Mouse (Mus musculus) heart, postnatal 0 days (tissue): ENCODE data around the gene Zbtb12. TPM values are rescaled to one million over a fixed set of nuclear protein-coding genes. Genes with fewer than 3 reads are reported as not detected.

Experiments used
- ATAC-seq: fragments of 200-750 bp; cut with Nextera tagmentation; 2 replicates; pipeline ENCODE4 v1.8.0; 2017; ENCODE audit warnings: low read depth, moderate number of reproducible peaks, moderate library complexity; ENCODE audit not compliant: insufficient read depth
- DNase-seq: peaks from one replicate; pipeline ENCODE4 v3.0.0-alpha.2; 2016; ENCODE audit warnings: low spot score
- H3K27ac ChIP-seq: fragments of 300-500 bp; sonication (generic); 2 replicates; pipeline ENCODE4 v1.5.1; 2014; ENCODE audit warnings: low read depth, mild to moderate bottlenecking
- H3K27me3 ChIP-seq: fragments of 300-500 bp; sonication (generic); 2 replicates; pipeline ENCODE4 v1.6.1; 2014; ENCODE audit warnings: low read length, mixed read lengths; ENCODE audit not compliant: control insufficient read depth, insufficient read depth
- H3K36me3 ChIP-seq: fragments of 300-500 bp; sonication (generic); replicated peaks from 2 replicates; pipeline ENCODE4 v1.6.1; 2014; ENCODE audit warnings: low read length, mixed read lengths; ENCODE audit not compliant: control insufficient read depth, insufficient read depth
- H3K4me1 ChIP-seq: fragments of 300-500 bp; sonication (generic); 2 replicates; pipeline ENCODE4 v1.6.1; 2014; ENCODE audit warnings: antibody characterized with exemption; ENCODE audit not compliant: control insufficient read depth, insufficient read depth
- H3K4me2 ChIP-seq: fragments of 300-500 bp; sonication (generic); 2 replicates; pipeline ENCODE4 v1.6.1; 2014; ENCODE audit warnings: low read depth, mild to moderate bottlenecking, low read length, moderate library complexity
- H3K4me3 ChIP-seq: fragments of 300-500 bp; sonication (generic); 2 replicates; pipeline ENCODE4 v1.5.1; 2014; ENCODE audit warnings: low read depth, low read length
- H3K9ac ChIP-seq: fragments of 300-500 bp; sonication (generic); replicated peaks from 2 replicates; pipeline ENCODE4 v1.6.1; 2014; ENCODE audit warnings: low read depth, low read length, mixed read lengths
- H3K9me3 ChIP-seq: fragments of 300-500 bp; sonication (generic); replicated peaks from 2 replicates; pipeline ENCODE4 v1.6.1; 2016; ENCODE audit warnings: low read length; ENCODE audit not compliant: control insufficient read depth
- CTCF ChIP-seq: IDR thresholded peaks from 2 replicates; pipeline ENCODE4 v1.5.1; 2016; ENCODE audit warnings: antibody characterized with exemption, control low read depth, low read depth
- EP300 ChIP-seq: IDR thresholded peaks from 2 replicates; pipeline ENCODE4 v1.6.1; 2016; ENCODE audit warnings: antibody characterized with exemption, low read depth
- WGBS: fragments of 180-500 bp; shearing (Covaris S2); extraction: QIAGEN DNeasy Blood & Tissue Kit; methylation state at CpG from one replicate; pipeline ENCODE4 v1.1.7; 2014; 5-methylcytosine and 5-hydroxymethylcytosine counted together
- polyA plus RNA-seq: library from polyadenylated mRNA; unstranded; fragments of >200 nt; fragmentation: Nextera tagmentation; extraction: Ambion mirVana; gene quantifications from 2 replicates; pipeline ENCODE4 v1.2.1, GENCODE M21; 2015
- total RNA-seq: library from RNA; depleted of rRNA; stranded (reverse); fragments of >200 nt; gene quantifications from 2 replicates; pipeline ENCODE4 v1.2.3, GENCODE M21; 2014; ENCODE audit warnings: low replicate concordance

Gene Zbtb12
- total and polyA plus RNA-seq, 2 experiments from 2014 or later: 0.63 to 7.6 TPM

DNA sequence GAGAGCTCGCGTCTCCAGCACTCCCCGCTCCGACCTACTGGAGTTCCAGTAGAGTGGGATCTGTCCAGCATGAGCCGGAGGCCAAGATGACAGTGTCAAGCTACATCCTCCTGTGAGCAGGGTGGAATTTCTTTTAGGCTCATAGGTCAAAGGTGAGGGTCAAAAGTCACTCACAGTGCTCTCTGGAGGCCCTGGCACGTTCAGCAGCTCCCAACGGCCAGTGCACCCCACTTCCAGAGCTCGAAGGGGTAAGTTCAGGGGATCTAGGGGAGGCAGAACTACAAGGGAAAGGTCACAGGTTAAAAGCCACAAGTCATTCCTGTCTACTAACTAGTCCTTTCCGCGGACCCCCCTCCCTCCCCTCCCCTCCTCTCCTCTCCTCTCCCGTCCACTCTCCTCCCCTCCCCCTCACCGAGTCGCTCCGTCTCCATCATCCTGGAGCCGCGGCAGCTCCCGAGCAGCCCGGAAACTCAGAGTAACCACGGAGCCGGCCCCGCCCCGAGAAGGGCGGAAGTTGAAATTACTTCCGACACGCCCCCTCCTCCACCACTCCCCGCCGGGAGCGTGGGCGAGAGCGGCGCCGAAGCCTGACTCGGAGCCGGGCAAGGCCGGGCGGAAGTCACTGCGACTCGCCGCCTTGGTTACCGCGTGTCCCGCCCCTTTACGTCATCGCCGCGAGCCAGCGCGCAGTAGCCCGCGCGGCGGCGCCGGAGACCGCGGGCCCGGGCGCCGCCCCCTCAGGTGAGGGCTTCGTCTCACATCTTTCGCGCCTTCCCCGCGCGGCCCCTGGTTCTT lies 29.4 kb upstream of the Zbtb12 start, which contains the start of the genes Skiv2l and Nelfe:
Gene Skiv2l (minus strand): TSS at position 489 of the 795 bp plus-strand sequence.
Gene Nelfe (plus strand): TSS at position 670 of the 795 bp plus-strand sequence.
- TF ChIP-seq CTCF (no peak), EP300 (peak; percentile 19; the same call in 1 of the 2 replicates)
- no peaks in the 10 kb centered on the region for H3K27me3 ChIP-seq
- H3K4me2 ChIP-seq: peak within 1 kb of the TSS; percentile 96
- DNase-seq (peak; percentile 96), ATAC-seq (peak; percentile 98)
- no peaks in the 10 kb centered on the region for H3K9me3 ChIP-seq
- peak within 1 kb of the TSS; percentile 75 for H3K9ac ChIP-seq
- H3K4me3 ChIP-seq: peak within 1 kb of the TSS; percentile 84
- H3K27ac ChIP-seq: peak within 1 kb of the TSS; percentile 40; the same call in 1 of the 2 replicates
- H3K4me1 ChIP-seq: peaks cover 13% of the 10 kb centered on the region
- peaks cover 52% of the 10 kb centered on the region for H3K36me3 ChIP-seq
- under 1% methylated on average over 62 of the region's 65 CpGs for WGBS

- peak overlapping the region; percentile 40; the same call in 1 of the 2 replicates for H3K27ac ChIP-seq
- peaks cover 45% of the 10 kb centered on the region for H3K36me3 ChIP-seq
- no peaks in the 10 kb centered on the region for H3K27me3 ChIP-seq
- H3K9me3 ChIP-seq: no peaks in the 10 kb centered on the region
- peak overlapping the region; percentile 75 for H3K9ac ChIP-seq
- WGBS: under 1% methylated on average over 25 of the region's 25 CpGs
- H3K4me3 ChIP-seq: peak overlapping the region; percentile 84
- ATAC-seq (no peak; the same call in 1 of the 2 replicates), DNase-seq (no peak)
- peak overlapping the region; percentile 96 for H3K4me2 ChIP-seq
- peaks cover 13% of the 10 kb centered on the region for H3K4me1 ChIP-seq
- no peak for TF ChIP-seq CTCF
- no peak for TF ChIP-seq EP300
Observed at GRCm38 (mm10) chr17:34850517-34851125, 28.7 kb upstream of the Zbtb12 start.

GRCm38 (mm10) chr17:34853511-34853910 lies 25.8 kb upstream of the Zbtb12 start:
- no peak for ATAC-seq

DNA sequence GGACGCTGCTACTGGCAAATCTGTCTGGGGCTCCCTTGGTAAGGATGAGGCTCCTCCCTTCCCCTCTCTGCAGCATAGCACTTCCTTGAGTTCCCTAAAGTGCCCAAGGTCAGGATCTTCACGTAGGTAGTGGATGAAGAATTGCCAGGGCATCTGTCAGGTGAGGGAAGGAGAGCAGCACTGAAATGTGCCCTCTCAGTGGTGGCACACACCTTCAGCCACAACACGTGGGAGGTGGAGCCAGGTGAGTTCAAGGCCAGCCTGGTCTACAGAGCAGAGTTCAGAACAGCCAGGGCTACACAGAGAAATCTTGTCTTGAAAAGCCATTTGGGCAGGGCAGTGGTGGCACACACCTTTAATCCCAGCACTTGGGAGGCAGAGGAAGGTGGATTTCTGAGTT lies 24.5 kb upstream of the Zbtb12 start:
- DNase-seq (no peak), ATAC-seq (no peak)
- 73% methylated on average over 3 of the region's 3 CpGs for WGBS
- H3K27me3 ChIP-seq: no peaks in the 10 kb centered on the region
- no peak overlapping the region for H3K4me2 ChIP-seq
- H3K27ac ChIP-seq: no peak overlapping the region
- H3K36me3 ChIP-seq: peaks cover 24% of the 10 kb centered on the region
- peaks cover 8% of the 10 kb centered on the region for H3K4me1 ChIP-seq
- H3K4me3 ChIP-seq: no peak overlapping the region
- no peaks in the 10 kb centered on the region for H3K9me3 ChIP-seq
- TF ChIP-seq CTCF (no peak), EP300 (no peak)
- H3K9ac ChIP-seq: no peak overlapping the region

More at GRCm38 (mm10) chr17:34853511-34853910, 25.8 kb upstream of the Zbtb12 start:
- no peak overlapping the region for H3K9ac ChIP-seq
- TF ChIP-seq CTCF: no peak
- no peak for TF ChIP-seq EP300
- no peaks in the 10 kb centered on the region for H3K9me3 ChIP-seq
- no peaks in the 10 kb centered on the region for H3K27me3 ChIP-seq
- no peak overlapping the region for H3K27ac ChIP-seq
- H3K4me1 ChIP-seq: peaks cover 13% of the 10 kb centered on the region
- H3K4me2 ChIP-seq: no peak overlapping the region
- H3K4me3 ChIP-seq: no peak overlapping the region
- WGBS: 76% methylated on average over 8 of the region's 8 CpGs
- DNase-seq: no peak
- peaks cover 24% of the 10 kb centered on the region for H3K36me3 ChIP-seq

GRCm38 (mm10) chr17:34855825-34856224 lies 23.5 kb upstream of the Zbtb12 start:
- Histone ChIP-seq H3K27ac (no peak overlapping the region), H3K9ac (no peak overlapping the region), H3K4me1 (peaks cover 5% of the 10 kb centered on the region), H3K4me3 (no peak overlapping the region), H3K27me3 (no peaks in the 10 kb centered on the region; the same call in 1 of the 2 replicates), H3K9me3 (no peaks in the 10 kb centered on the region), H3K4me2 (no peak overlapping the region), H3K36me3 (peaks cover 24% of the 10 kb centered on the region)
- WGBS: 25% methylated on average over 3 of the region's 3 CpGs
- ATAC-seq (0 out of 2 replicates have a peak, but pooled peaks have one; percentile 35), DNase-seq (peak; percentile 32)
- no peak for TF ChIP-seq EP300
- peak; percentile 73 for TF ChIP-seq CTCF
